Mouse (Mus musculus): ENCODE results near the gene Klrb1a.

GRCm38 (mm10) chr6:128602463-128603201, 20.7 kb downstream of the Klrb1a start:
- TF ChIP-seq CTCF (IDR thresholded peaks at IDR 0.05; ENCODE audit: extremely low read depth, insufficient read length, insufficient replicate concordance, low read depth, low read length), result no peak
- no peak for TF ChIP-seq POLR2A (IDR thresholded peaks at IDR 0.05; ENCODE audit: low read depth, low read length)
